Mouse (Mus musculus) NIH3T3 (cell line): ENCODE results near the gene Gjd2.
A peak's percentile ranks its signal among the peaks of the same experiment; 100 is the strongest.

Source experiments
- DNase-seq: peaks from one replicate; pipeline ENCODE4 v3.0.0-alpha.2; 2012; ENCODE audit warnings: low read depth

The Gjd2 gene

GRCm38 (mm10) chr2:114013295-114013771 lies at the start of gene Gjd2:
TSS of gene Gjd2 (minus strand) at chr2:114013619.
- no peak for DNase-seq

DNA sequence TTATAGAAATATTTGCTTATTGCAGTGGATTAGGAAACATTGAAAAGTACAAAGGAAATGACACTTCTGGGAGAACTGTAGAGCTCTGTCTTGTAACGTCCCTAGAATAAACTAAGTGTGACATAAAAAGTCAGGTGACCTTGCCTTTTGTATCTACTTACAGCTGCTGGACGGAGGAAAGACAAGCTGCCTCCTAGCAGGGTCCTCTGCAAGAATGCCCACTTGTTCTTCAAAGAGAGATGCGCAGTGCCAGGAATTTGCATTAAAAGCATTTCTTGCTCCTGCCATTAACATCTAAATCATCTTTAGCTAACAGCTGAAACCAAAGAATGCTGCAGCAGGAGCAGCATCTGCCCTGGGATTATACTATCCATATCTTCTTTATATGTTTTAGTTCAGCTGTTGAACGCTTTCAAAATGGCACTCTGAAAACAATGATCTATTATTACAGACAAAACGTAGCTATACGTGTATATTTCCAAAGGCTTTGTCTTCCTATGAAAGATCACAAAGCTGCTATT lies 46.7 kb upstream of the Gjd2 start:
- DNase-seq, result no peak

- DNase-seq, result no peak
These were observed 46.2 kb upstream of the Gjd2 start for GRCm38 (mm10) chr2:114059608-114060007.

DNA sequence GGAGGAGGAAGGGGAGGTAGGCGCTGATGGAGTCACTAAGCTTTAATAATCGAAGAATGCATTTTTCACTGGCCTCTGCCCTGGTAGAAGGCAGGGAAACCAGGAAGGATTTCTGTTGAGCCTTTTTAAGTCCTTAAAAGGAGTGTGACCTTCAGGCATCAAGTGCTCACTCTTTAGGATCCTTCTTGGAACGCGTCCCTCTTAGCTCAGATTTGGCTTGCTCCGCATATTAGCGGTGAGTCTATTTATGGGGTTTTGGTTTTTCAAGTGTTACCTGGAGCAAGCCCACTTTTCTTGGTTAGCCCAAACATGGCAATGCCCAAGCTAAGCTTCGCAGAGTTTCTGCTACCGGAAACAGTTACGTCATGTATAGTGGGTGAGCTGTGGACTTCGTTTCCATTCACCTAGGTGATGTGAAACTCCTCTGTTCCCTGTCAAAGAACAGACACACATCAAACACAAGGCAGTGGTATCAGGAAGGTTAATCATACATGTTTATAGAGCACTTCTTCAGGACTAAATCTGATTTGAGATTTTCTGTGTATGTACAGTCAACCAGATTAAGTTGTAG lies 44.9 kb upstream of the Gjd2 start:
- no peak for DNase-seq

- no peak for DNase-seq
These were observed 44.0 kb upstream of the Gjd2 start for GRCm38 (mm10) chr2:114057303-114057853.

DNA sequence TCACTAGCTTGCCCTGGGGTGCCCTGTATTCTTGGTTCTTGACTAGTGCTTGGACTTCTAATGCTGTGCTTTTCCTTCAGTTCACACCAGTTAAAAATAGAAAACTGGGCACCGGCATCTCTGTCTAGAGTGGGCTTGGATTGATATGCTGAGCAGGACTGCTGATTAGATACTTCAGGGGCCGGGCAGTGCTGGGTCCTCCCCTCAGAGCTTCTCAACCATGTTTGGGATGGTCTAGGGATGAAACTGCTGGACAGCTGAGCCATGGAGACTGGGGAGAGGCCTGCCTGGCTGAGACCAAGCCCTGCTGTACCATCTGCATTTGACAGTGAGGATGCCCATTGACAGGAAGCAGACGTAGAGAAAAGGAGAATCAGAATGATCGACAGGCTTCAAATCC lies 40.7 kb upstream of the Gjd2 start:
- no peak for DNase-seq

GRCm38 (mm10) chr2:114052696-114053598 lies 39.5 kb upstream of the Gjd2 start, which contains the start of gene Actc1:
TSS of gene Actc1 (minus strand) at chr2:114053548.
- DNase-seq, result no peak

DNA sequence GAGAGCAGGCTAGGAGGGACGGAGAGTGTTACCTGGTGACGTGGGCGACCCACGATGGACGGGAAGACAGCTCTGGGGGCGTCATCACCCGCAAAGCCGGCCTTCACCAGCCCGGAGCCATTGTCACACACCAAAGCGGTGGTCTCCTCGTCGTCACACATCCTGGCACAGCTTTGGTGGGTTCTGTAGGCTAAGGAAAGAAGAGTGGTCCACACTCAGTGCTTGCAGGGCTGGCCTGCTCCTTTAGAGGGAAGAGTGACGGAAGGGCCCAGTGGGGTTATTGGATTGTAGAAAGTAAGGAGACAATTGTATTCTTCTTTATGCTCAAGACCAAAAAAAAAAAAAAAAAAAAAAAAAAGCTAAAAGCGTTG lies 38.4 kb upstream of the Gjd2 start:
- no peak for DNase-seq

DNA sequence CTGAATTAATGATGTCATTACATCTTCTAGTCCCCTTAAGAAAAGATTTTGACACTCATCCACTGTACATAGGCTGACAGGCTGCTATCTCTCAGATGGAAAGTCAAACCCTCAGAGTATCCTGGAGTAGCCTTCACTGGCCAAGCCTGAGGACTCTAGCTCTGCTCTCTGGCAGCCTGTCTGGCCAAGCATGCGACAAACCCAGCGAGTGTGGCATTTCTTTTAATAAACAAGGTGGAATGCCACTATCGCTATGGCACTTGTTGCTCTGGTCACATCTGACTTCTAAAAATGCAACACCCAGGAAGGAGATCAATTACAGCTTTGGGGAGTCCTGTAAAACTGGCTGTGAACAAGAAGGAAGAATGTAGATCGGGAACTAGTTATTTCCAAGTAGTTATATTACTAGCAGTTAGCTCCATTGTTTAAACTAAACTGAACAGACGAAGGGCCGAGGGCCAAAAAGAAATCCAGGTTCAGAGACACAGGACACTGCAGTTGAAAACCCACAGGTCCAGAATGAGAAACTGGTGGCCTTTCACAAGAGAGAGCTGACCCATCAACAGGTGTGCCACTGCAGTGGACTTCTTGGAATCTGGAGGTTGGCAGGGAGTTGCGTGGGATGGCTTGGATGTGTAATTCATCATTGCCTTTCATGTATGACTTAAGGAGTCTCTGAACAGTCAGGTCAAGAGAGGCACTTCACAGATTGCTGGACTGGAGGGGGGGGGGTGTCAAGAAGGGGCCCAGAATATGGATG lies 37.9 kb upstream of the Gjd2 start:
- no peak for DNase-seq

DNA sequence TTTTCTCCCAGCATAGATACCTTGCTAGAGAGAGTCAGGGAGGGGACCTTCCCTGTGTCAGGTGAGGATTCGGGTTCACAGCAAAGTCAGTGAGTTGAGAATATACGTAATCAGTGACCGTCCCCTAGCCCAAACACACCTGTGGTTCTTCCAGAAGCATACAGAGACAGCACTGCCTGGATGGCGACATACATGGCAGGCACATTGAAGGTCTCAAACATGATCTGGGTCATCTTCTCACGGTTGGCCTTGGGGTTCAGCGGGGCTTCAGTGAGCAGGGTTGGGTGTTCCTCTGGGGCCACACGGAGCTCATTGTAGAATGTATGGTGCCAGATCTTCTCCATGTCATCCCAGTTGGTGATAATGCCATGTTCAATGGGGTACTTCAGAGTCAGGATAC lies 36.7 kb upstream of the Gjd2 start:
- no peak for DNase-seq

- no peak for DNase-seq
These were observed 36.0 kb upstream of the Gjd2 start for GRCm38 (mm10) chr2:114049372-114049771.

GRCm38 (mm10) chr2:114047960-114048611 lies 34.7 kb upstream of the Gjd2 start:
- peak; percentile 64 for DNase-seq

- no peak for DNase-seq
These were observed 32.8 kb upstream of the Gjd2 start for GRCm38 (mm10) chr2:114046151-114046664.

DNA sequence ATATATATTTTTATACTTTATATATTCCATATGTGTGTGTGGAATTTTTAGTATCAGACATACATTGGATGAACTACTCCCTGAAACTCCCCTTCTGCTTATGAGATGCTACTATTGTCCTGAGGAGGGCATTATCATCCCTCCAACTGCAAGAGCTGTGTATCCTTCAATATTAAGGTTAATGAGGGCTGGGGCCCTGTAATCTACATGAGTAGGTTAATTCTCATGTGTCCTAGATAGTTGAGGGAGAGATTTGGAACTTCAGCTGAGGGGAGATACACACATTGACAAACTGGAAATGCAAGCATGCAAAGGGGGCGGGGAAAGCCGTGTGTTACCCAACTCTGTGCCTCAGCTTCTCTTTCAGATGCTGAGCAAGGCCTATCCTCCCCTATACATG lies 24.5 kb upstream of the Gjd2 start:
- no peak for DNase-seq

DNA sequence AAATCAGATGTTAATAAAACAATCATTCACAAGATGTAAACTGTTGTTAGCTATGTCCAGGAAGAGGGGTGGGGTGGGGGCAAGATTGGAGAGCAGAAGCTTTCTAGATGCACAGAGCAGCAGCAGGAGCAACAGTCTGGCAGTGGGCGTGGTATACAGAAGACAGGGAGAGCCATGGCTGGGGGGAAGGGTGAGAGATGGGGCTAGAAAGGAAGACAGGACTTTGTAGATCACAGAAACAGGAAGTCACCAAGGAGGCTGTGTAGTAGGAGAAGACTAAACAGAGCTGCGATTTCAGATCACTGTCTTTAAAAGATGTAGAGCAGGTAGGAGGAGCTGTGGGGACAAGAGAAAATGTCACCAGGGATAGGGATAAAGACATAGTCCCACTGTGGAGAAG lies 18.8 kb upstream of the Gjd2 start:
- DNase-seq, result no peak

GRCm38 (mm10) chr2:114023383-114023782 lies 10.0 kb upstream of the Gjd2 start:
- no peak for DNase-seq

DNA sequence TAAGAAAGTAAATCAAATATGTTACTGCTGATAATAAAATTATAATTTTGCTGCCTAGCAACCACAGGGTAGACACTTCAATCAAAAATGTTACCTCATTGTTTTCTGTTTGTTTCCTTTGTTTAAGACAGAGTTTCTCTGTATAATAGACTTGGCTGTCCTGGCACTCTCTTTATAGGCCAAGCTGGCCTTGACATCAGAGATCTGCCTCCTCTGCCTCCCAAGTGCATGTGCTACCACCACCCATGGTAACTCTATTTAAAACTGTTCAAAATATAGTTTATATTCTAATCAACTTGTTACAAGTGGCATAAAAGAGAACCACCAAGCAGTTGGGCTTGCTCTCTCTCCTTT lies 6.8 kb upstream of the Gjd2 start:
- DNase-seq, result no peak

DNA sequence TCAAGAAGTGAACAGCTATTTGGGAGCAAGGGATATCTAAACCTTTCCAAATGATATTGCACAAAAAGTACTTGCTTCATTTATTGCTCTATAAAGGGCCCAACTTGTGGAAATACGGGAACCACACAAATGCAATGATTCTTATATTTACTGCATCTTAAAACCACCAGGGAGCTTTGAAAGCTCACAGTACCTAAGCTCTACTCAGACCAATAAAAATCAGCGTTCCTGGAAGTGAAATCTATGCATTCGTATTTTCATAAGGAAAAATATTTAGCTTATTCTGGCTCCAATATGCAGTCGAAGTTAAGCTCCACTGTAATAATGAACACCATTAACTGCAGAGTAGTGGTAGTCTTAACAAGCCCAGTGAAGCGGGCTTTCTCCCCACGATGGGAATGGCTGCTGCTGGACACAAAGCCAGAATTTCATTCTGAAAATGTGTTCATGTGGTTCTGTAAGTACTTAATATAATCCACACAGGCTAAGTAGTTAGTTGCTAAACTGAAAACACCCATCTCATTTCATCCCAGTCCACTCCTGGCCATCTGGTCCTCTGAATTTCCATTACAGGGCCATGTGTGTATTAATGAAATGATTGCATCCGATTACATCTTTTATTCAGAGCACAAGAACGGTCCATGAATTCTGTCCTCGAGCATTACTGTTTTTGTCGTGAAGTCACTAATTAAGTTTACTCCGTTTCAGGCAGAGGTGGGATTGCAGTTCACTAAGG lies 6.2 kb upstream of the Gjd2 start:
- no peak for DNase-seq

- DNase-seq, result no peak
These were observed 4.7 kb upstream of the Gjd2 start for GRCm38 (mm10) chr2:114018136-114018535.

DNA sequence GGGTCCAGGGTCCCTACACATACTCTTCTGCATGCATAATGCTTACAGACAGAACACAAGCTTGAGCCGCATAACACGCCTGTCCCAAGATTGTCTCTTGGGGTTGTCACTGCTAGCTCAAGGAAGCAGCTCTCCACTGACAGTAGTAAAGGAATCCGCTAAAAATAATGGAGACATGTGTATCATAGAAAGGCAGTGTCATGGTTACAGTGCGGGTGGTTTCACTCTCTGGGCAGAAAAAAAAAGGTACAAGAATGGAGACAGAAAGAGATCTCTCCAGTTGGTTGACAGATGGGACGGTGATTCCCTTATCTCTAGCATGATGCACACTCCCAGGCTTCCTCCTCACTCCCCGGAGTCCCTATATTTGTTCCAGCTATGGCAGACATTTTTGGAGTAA lies 1.4 kb upstream of the Gjd2 start:
- DNase-seq, result no peak

- no peak for DNase-seq
These were observed 427 bp upstream of the Gjd2 start for GRCm38 (mm10) chr2:114013846-114014245.
